Mouse (Mus musculus): ENCODE measurements around the gene Rbms3. TPM values are rescaled to one million over a fixed set of nuclear protein-coding genes. Genes with fewer than 3 reads are reported as not detected.

Rbms3 gene
- total and polyA plus RNA-seq, 3 experiments = not detected

GRCm38 (mm10) chr9:116912493-116912847 lies 717.2 kb downstream of the Rbms3 start:
- peaks cover 64% of the 10 kb centered on the region for H3K9me3 ChIP-seq (replicated peaks; ENCODE audit: low read length)
- H3K4me2 ChIP-seq (ENCODE audit: insufficient read depth, low read depth, poor library complexity, severe bottlenecking) = no peak overlapping the region
- dilution Hi-C loops (cut with MboI; ENCODE audit: extremely low pct_ligation_motif_present, extremely low pct_unique_long_range_greater_than_20kb, low sequenced_read_pairs) = no loop called here
- H3K27ac ChIP-seq (ENCODE audit: insufficient read depth, low read depth) = no peak overlapping the region
- no peaks in the 10 kb centered on the region for H3K27me3 ChIP-seq (replicated peaks)
- no peak overlapping the region for H3K4me3 ChIP-seq (replicated peaks in 1 of 3; ENCODE audit: low read depth in 2 of 3, low read length in 2 of 3, poor library complexity in 1 of 3)
- H3K9ac ChIP-seq (ENCODE audit: insufficient read depth, low read depth) = no peak overlapping the region
- in situ Hi-C loops (cut with MboI; ENCODE audit: low pct_ligation_motif_present, low pct_unique_long_range_greater_than_20kb, low sequenced_read_pairs) = no loop called here
- no peaks in the 10 kb centered on the region for H3K4me1 ChIP-seq (ENCODE audit: control insufficient read depth in 1 of 2, insufficient read depth in 2 of 2)
- no peaks in the 10 kb centered on the region for H3K79me2 ChIP-seq (replicated peaks; ENCODE audit: control insufficient read depth, extremely low read depth, insufficient read depth, poor library complexity, severe bottlenecking)
- TF ChIP-seq UBTF (IDR thresholded peaks at IDR 0.05; ENCODE audit: low read depth, low read length) = no peak
- no peak for TF ChIP-seq USF1 (IDR thresholded peaks at IDR 0.05; ENCODE audit: low read depth, low read length)
- no peak for TF ChIP-seq TBP (conservative IDR thresholded peaks at IDR 0.05; ENCODE audit: low read depth, low read length)
- TF ChIP-seq GABPA (IDR thresholded peaks at IDR 0.05; ENCODE audit: insufficient replicate concordance, low read depth, low read length) = no peak
- TF ChIP-seq MAZ (IDR thresholded peaks at IDR 0.05; ENCODE audit: low read depth, low read length) = no peak
- no peak for TF ChIP-seq MAX (IDR thresholded peaks at IDR 0.05; ENCODE audit: low read length)
- TF ChIP-seq MAFK (IDR thresholded peaks at IDR 0.05; ENCODE audit: insufficient replicate concordance, low read length) = no peak
- no peak for TF ChIP-seq ZKSCAN1 (IDR thresholded peaks at IDR 0.05; ENCODE audit: borderline replicate concordance, low read depth, low read length)
- TF ChIP-seq RAD21 (IDR thresholded peaks at IDR 0.05; ENCODE audit: low read depth, low read length) = no peak
- no peak for TF ChIP-seq JUND (conservative IDR thresholded peaks at IDR 0.05; ENCODE audit: low read depth, low read length)
- no peak for TF ChIP-seq MXI1 (IDR thresholded peaks at IDR 0.05; ENCODE audit: low read depth, low read length)
- no peak for TF ChIP-seq PAX5 (IDR thresholded peaks at IDR 0.05; ENCODE audit: low read length)
- no peak for TF ChIP-seq ZC3H11A (IDR thresholded peaks at IDR 0.05; ENCODE audit: low read depth, low read length)
- no peak for TF ChIP-seq CHD2 (IDR thresholded peaks at IDR 0.05; ENCODE audit: low read length)
- DNase-seq (ENCODE audit: extremely low read depth) = no peak
- no peaks in the 10 kb centered on the region for H3K36me3 ChIP-seq (replicated peaks in 1 of 2; ENCODE audit: control insufficient read depth in 1 of 2, insufficient read depth in 1 of 2, low read length in 1 of 2)

GRCm38 (mm10) chr9:116911781-116912492 lies 717.8 kb downstream of the Rbms3 start:
- dilution Hi-C loops (cut with MboI; ENCODE audit: extremely low pct_ligation_motif_present, extremely low pct_unique_long_range_greater_than_20kb, low sequenced_read_pairs) (no loop called here), in situ Hi-C loops (cut with MboI; ENCODE audit: low pct_ligation_motif_present, low pct_unique_long_range_greater_than_20kb, low sequenced_read_pairs) (no loop called here)
- H3K27me3 ChIP-seq (replicated peaks) = no peaks in the 10 kb centered on the region

More at GRCm38 (mm10) chr9:116911781-116912492, 717.8 kb downstream of the Rbms3 start:
- Histone ChIP-seq H3K4me2 (ENCODE audit: insufficient read depth, low read depth, poor library complexity, severe bottlenecking) (no peak overlapping the region), H3K9ac (ENCODE audit: insufficient read depth, low read depth) (no peak overlapping the region), H3K36me3 (replicated peaks in 1 of 2; ENCODE audit: control insufficient read depth in 1 of 2, insufficient read depth in 1 of 2, low read length in 1 of 2) (no peaks in the 10 kb centered on the region), H3K4me3 (replicated peaks in 1 of 3; ENCODE audit: low read depth in 2 of 3, low read length in 2 of 3, poor library complexity in 1 of 3) (no peak overlapping the region), H3K9me3 (replicated peaks; ENCODE audit: low read length) (peaks cover 64% of the 10 kb centered on the region), H3K4me1 (ENCODE audit: control insufficient read depth in 1 of 2, insufficient read depth in 2 of 2) (no peaks in the 10 kb centered on the region), H3K79me2 (replicated peaks; ENCODE audit: control insufficient read depth, extremely low read depth, insufficient read depth, poor library complexity, severe bottlenecking) (no peaks in the 10 kb centered on the region), H3K27ac (ENCODE audit: insufficient read depth, low read depth) (no peak overlapping the region)
- no peak for DNase-seq (ENCODE audit: extremely low read depth)
- TF ChIP-seq SIN3A (IDR thresholded peaks at IDR 0.05; ENCODE audit: low read length) = no peak
- TF ChIP-seq POLR2AphosphoS2 (IDR thresholded peaks at IDR 0.05; ENCODE audit: low read depth, low read length) = no peak
